Mouse (Mus musculus) limb, embryonic 13.5 days (tissue): Measurements from ENCODE around the gene Tsen54. TPM values are rescaled to one million over a fixed set of nuclear protein-coding genes. Genes with fewer than 3 reads are reported as not detected.
A peak's percentile ranks its signal among the peaks of the same experiment; 100 is the strongest.

ENCODE experiments used
- ATAC-seq: fragments of 200-750 bp; cut with Nextera tagmentation; 2 replicates; pipeline ENCODE4 v1.8.0; 2017; ENCODE audit warnings: low read depth, moderate number of reproducible peaks, moderate TSS enrichment; ENCODE audit not compliant: low FRiP score
- H3K27ac ChIP-seq: fragments of 300-500 bp; sonication (generic); 2 replicates; pipeline ENCODE4 v1.5.1; 2015; ENCODE audit warnings: inconsistent platforms, mild to moderate bottlenecking, moderate library complexity
- H3K27me3 ChIP-seq: fragments of 300-500 bp; sonication (generic); 2 replicates; pipeline ENCODE4 v1.6.1; 2015; ENCODE audit warnings: mild to moderate bottlenecking, inconsistent platforms
- H3K36me3 ChIP-seq: fragments of 300-500 bp; sonication (generic); 2 replicates; pipeline ENCODE4 v1.6.1; 2015; ENCODE audit warnings: inconsistent platforms, mild to moderate bottlenecking, moderate library complexity
- H3K4me1 ChIP-seq: fragments of 300-500 bp; sonication (generic); 2 replicates; pipeline ENCODE4 v1.6.1; 2015; ENCODE audit warnings: inconsistent platforms
- H3K4me2 ChIP-seq: fragments of 300-500 bp; sonication (generic); replicated peaks from 2 replicates; pipeline ENCODE4 v1.6.1; 2015; ENCODE audit warnings: inconsistent platforms, mild to moderate bottlenecking, moderate library complexity
- H3K4me3 ChIP-seq: fragments of 300-500 bp; sonication (generic); 2 replicates; pipeline ENCODE4 v1.5.1; 2015; ENCODE audit warnings: moderate library complexity, mild to moderate bottlenecking, inconsistent platforms
- H3K9ac ChIP-seq: fragments of 300-500 bp; sonication (generic); 2 replicates; pipeline ENCODE4 v1.6.1; 2015; ENCODE audit warnings: mild to moderate bottlenecking, inconsistent platforms
- H3K9me3 ChIP-seq: fragments of 300-500 bp; sonication (generic); 2 replicates; pipeline ENCODE4 v1.6.1; 2016; ENCODE audit warnings: inconsistent platforms
- WGBS: fragments of 180-500 bp; shearing (Covaris S2); methylation state at CpG from one replicate; pipeline ENCODE4 v1.1.7; 2015; 5-methylcytosine and 5-hydroxymethylcytosine counted together
- polyA plus RNA-seq: library from polyadenylated mRNA; unstranded; fragments of >200 nt; fragmentation: Nextera tagmentation; extraction: Ambion mirVana; gene quantifications from 2 replicates; pipeline ENCODE4 v1.2.1, GENCODE M21; 2015

Tsen54 gene
- polyA plus RNA-seq, 1 experiment from 2014 or later, result 33.8 TPM

- no peak overlapping the region for H3K27ac ChIP-seq
- H3K36me3 ChIP-seq, result peaks cover 56% of the 10 kb centered on the region
- H3K4me3 ChIP-seq, result no peak overlapping the region
- no peaks in the 10 kb centered on the region for H3K9me3 ChIP-seq
- peaks cover 25% of the 10 kb centered on the region for H3K4me1 ChIP-seq
- H3K27me3 ChIP-seq, result peaks cover 8% of the 10 kb centered on the region
- H3K9ac ChIP-seq, result no peak overlapping the region
- no peak for ATAC-seq
- no peak overlapping the region for H3K4me2 ChIP-seq
- 81% methylated on average over 16 of the region's 16 CpGs for WGBS
Measured at GRCm38 (mm10) chr11:115819915-115820623, 5.5 kb downstream of the Tsen54 start.

- WGBS, result 81% methylated on average over 4 of the region's 4 CpGs
- Histone ChIP-seq H3K27me3 (peaks cover 18% of the 10 kb centered on the region), H3K4me1 (peaks cover 16% of the 10 kb centered on the region), H3K9ac (no peak overlapping the region), H3K36me3 (peaks cover 56% of the 10 kb centered on the region), H3K4me3 (no peak overlapping the region), H3K27ac (no peak overlapping the region), H3K4me2 (no peak overlapping the region), H3K9me3 (no peaks in the 10 kb centered on the region)
- ATAC-seq, result no peak
Measured at GRCm38 (mm10) chr11:115821001-115821400, 6.5 kb downstream of the Tsen54 start.

- H3K9ac ChIP-seq, result peak within 1 kb of the TSS; percentile 73
- peak; percentile 90 for ATAC-seq
- H3K9me3 ChIP-seq, result no peaks in the 10 kb centered on the region
- no peak within 1 kb of the TSS for H3K27ac ChIP-seq
- under 1% methylated on average over 85 of the region's 87 CpGs for WGBS
- H3K4me1 ChIP-seq, result peaks cover 17% of the 10 kb centered on the region
- peak within 1 kb of the TSS; percentile 93 for H3K4me2 ChIP-seq
- H3K36me3 ChIP-seq, result peaks cover 37% of the 10 kb centered on the region
- H3K27me3 ChIP-seq, result peaks cover 23% of the 10 kb centered on the region
- peak within 1 kb of the TSS; percentile 68 for H3K4me3 ChIP-seq
Measured at GRCm38 (mm10) chr11:115823774-115824740, 9.5 kb downstream of the Tsen54 start, which contains the start of gene Llgl2. Gene Llgl2 (plus strand): TSS chr11:115824049.

GRCm38 (mm10) chr11:115824813-115825212 lies 10.3 kb downstream of the Tsen54 start:
- H3K9ac ChIP-seq, result peak overlapping the region; percentile 73; the same call in 1 of the 2 replicates
- ATAC-seq, result no peak

GRCm38 (mm10) chr11:115826487-115826886 lies 12.0 kb downstream of the Tsen54 start:
- H3K4me1 ChIP-seq, result peaks cover 29% of the 10 kb centered on the region
- no peak for ATAC-seq
- H3K9ac ChIP-seq, result no peak overlapping the region
- H3K27me3 ChIP-seq, result peaks cover 41% of the 10 kb centered on the region
- H3K36me3 ChIP-seq, result peaks cover 15% of the 10 kb centered on the region
- no peak overlapping the region for H3K4me3 ChIP-seq
- WGBS, result 51% methylated on average over 5 of the region's 5 CpGs
- H3K9me3 ChIP-seq, result no peaks in the 10 kb centered on the region
- H3K27ac ChIP-seq, result no peak overlapping the region
- no peak overlapping the region for H3K4me2 ChIP-seq

More at GRCm38 (mm10) chr11:115824813-115825212, 10.3 kb downstream of the Tsen54 start:
- Histone ChIP-seq H3K27me3 (peaks cover 26% of the 10 kb centered on the region), H3K27ac (no peak overlapping the region), H3K4me2 (peak overlapping the region; percentile 93), H3K36me3 (peaks cover 32% of the 10 kb centered on the region), H3K4me1 (peaks cover 20% of the 10 kb centered on the region), H3K9me3 (no peaks in the 10 kb centered on the region), H3K4me3 (peak overlapping the region; percentile 68)
- 18% methylated on average over 11 of the region's 11 CpGs for WGBS

- peaks cover 4% of the 10 kb centered on the region for H3K36me3 ChIP-seq
- no peak overlapping the region for H3K9ac ChIP-seq
- H3K27me3 ChIP-seq, result peaks cover 45% of the 10 kb centered on the region
- no peak overlapping the region for H3K27ac ChIP-seq
- H3K4me2 ChIP-seq, result no peak overlapping the region
- ATAC-seq, result no peak
- H3K9me3 ChIP-seq, result no peaks in the 10 kb centered on the region
- 87% methylated on average over 6 of the region's 6 CpGs for WGBS
- H3K4me3 ChIP-seq, result no peak overlapping the region
- H3K4me1 ChIP-seq, result peaks cover 41% of the 10 kb centered on the region
Measured at GRCm38 (mm10) chr11:115827624-115828023, 13.1 kb downstream of the Tsen54 start.

- H3K4me1 ChIP-seq, result peaks cover 49% of the 10 kb centered on the region
- H3K9me3 ChIP-seq, result no peaks in the 10 kb centered on the region
Measured at GRCm38 (mm10) chr11:115829036-115829435, 14.5 kb downstream of the Tsen54 start.

GRCm38 (mm10) chr11:115830550-115831325 lies 16.2 kb downstream of the Tsen54 start:
- H3K4me2 ChIP-seq, result no peak overlapping the region
- peaks cover 47% of the 10 kb centered on the region for H3K4me1 ChIP-seq
- H3K9me3 ChIP-seq, result no peaks in the 10 kb centered on the region
- peaks cover 30% of the 10 kb centered on the region for H3K27me3 ChIP-seq
- H3K27ac ChIP-seq, result no peak overlapping the region
- WGBS, result 19% methylated on average over 25 of the region's 25 CpGs
- no peaks in the 10 kb centered on the region for H3K36me3 ChIP-seq
- ATAC-seq, result no peak
- no peak overlapping the region for H3K4me3 ChIP-seq
- no peak overlapping the region for H3K9ac ChIP-seq

More at GRCm38 (mm10) chr11:115829036-115829435, 14.5 kb downstream of the Tsen54 start:
- Histone ChIP-seq H3K9ac (no peak overlapping the region), H3K27ac (no peak overlapping the region), H3K4me3 (no peak overlapping the region), H3K27me3 (peaks cover 45% of the 10 kb centered on the region), H3K36me3 (no peaks in the 10 kb centered on the region), H3K4me2 (no peak overlapping the region)
- WGBS, result 52% methylated on average over 4 of the region's 4 CpGs
- ATAC-seq, result no peak

GRCm38 (mm10) chr11:115831518-115831917 lies 17.0 kb downstream of the Tsen54 start:
- H3K36me3 ChIP-seq, result no peaks in the 10 kb centered on the region
- H3K4me1 ChIP-seq, result peaks cover 47% of the 10 kb centered on the region
- no peaks in the 10 kb centered on the region for H3K9me3 ChIP-seq
- no peak for ATAC-seq
- H3K4me3 ChIP-seq, result no peak overlapping the region
- H3K27ac ChIP-seq, result no peak overlapping the region; the same call in 1 of the 2 replicates
- peaks cover 25% of the 10 kb centered on the region for H3K27me3 ChIP-seq
- H3K9ac ChIP-seq, result no peak overlapping the region
- no peak overlapping the region for H3K4me2 ChIP-seq
- 34% methylated on average over 3 of the region's 3 CpGs for WGBS

- Histone ChIP-seq H3K36me3 (no peaks in the 10 kb centered on the region), H3K27ac (no peak overlapping the region; the same call in 1 of the 2 replicates), H3K4me1 (peaks cover 50% of the 10 kb centered on the region), H3K4me3 (no peak overlapping the region), H3K9ac (no peak overlapping the region), H3K27me3 (peaks cover 22% of the 10 kb centered on the region), H3K9me3 (no peaks in the 10 kb centered on the region), H3K4me2 (no peak overlapping the region)
- ATAC-seq, result no peak
- 49% methylated on average over 6 of the region's 6 CpGs for WGBS
Measured at GRCm38 (mm10) chr11:115832064-115832463, 17.5 kb downstream of the Tsen54 start.

- Histone ChIP-seq H3K27ac (no peak overlapping the region), H3K4me3 (no peak overlapping the region), H3K36me3 (no peaks in the 10 kb centered on the region), H3K27me3 (peaks cover 22% of the 10 kb centered on the region), H3K4me1 (peaks cover 51% of the 10 kb centered on the region), H3K9me3 (no peaks in the 10 kb centered on the region), H3K9ac (0 out of 2 replicates have a peak overlapping the region, but pooled peaks have one; percentile 25), H3K4me2 (peak overlapping the region; percentile 23; the same call in 1 of the 2 replicates)
- 0 out of 2 replicates have a peak, but pooled peaks have one; percentile 20 for ATAC-seq
- 8% methylated on average over 8 of the region's 8 CpGs for WGBS
Measured at GRCm38 (mm10) chr11:115832523-115832922, 18.0 kb downstream of the Tsen54 start.
